Mouse (Mus musculus): ENCODE measurements around the gene Nlrp4a. TPM values are rescaled to one million over a fixed set of nuclear protein-coding genes. Genes with fewer than 3 reads are reported as not detected.
"Not testable (repeated sequence)": the region's sequence is repeated elsewhere in the genome, so short reads cannot be mapped to it uniquely, and the experiment has no call there.

Gene Nlrp4a
- not detected in 2 replicates for polyA plus RNA-seq (2015; fragmentation: Nextera tagmentation; extraction: Ambion mirVana)

DNA sequence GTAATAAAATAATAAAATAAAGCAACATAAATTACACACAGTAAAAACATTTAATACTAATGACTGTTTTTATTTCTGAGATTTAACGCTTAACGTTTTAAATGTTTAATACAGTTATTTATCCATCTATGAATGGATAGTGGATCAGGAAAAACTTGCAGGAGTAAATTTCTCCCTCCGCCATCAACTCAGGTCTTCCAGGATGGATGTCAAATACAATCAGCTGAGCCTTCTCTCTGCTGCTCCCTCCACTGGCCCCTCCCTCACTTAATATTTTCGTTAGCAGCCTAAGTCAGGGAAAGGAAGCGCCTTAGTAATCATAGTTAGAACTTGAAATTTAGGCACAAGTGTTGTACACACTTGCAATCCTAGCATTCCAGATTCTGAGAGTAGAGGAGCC, at the start of gene Nlrp4a:
Nlrp4a (plus strand) TSS at position 301 of the 400 bp plus-strand sequence.
- no peaks in the 10 kb centered on the region for H3K4me1 ChIP-seq (replicated peaks)
- H3K27me3 ChIP-seq: no peaks in the 10 kb centered on the region
- WGBS: 85% methylated on average over 5 of the region's 5 CpGs
- H3K4me3 ChIP-seq: no peak within 1 kb of the TSS
- H3K27ac ChIP-seq (replicated peaks): no peak within 1 kb of the TSS
- ATAC-seq (ENCODE audit: low read depth): no peak
- H3K36me3 ChIP-seq: no peaks in the 10 kb centered on the region
- H3K9me3 ChIP-seq: peaks cover 9% of the 10 kb centered on the region
- H3K4me2 ChIP-seq: no peak within 1 kb of the TSS
- H3K9ac ChIP-seq: no peak within 1 kb of the TSS

DNA sequence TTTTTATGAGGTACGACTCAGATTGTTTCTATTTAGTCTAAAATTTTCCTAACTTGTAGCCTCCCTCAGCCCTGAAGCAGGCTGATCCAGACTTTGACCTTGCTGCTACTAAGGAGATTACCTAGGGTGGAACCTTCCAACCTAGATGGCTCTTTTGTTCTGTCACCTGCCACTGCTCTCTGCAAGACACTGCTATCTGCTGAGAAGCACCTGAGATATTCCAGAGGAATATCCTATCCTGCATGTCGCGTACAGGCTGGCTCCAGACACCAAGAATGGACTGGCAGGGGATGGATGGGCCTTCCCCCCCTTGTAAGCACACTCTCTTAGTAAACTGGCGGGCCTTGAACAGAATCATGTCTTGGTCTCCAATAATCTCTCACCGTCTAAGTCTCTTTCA, 48.2 kb upstream of the Nlrp4a start:
- not testable (repeated sequence) for H3K27ac ChIP-seq (replicated peaks); H3K4me2 ChIP-seq; H3K4me1 ChIP-seq (replicated peaks); H3K27me3 ChIP-seq; ATAC-seq (ENCODE audit: low read depth); H3K9ac ChIP-seq; H3K4me3 ChIP-seq; H3K36me3 ChIP-seq; H3K9me3 ChIP-seq
- WGBS: 83% methylated on average over 5 of the region's 5 CpGs

DNA sequence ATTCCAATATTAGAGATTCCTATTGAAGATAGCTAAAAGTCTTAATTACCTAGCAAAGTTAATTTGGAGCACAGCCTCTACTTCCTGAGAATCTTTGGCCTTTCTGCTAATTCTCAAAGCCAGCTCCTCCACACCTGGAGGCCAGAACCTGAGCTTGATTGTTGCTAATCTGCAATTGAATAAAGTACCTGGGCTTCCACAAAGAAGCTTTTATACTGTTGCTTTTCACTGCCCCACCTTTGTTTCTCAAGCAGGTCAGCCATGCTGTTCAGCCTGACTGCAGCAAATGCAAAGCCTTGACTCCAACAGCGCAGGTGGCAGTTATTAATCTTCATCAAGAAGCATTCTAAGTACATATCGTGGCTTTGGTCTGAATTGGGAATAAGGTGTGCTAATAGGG, 43.8 kb upstream of the Nlrp4a start:
- H3K27ac ChIP-seq (replicated peaks); H3K4me3 ChIP-seq; ATAC-seq (ENCODE audit: low read depth); H3K4me2 ChIP-seq; H3K9me3 ChIP-seq; H3K9ac ChIP-seq; H3K36me3 ChIP-seq; H3K27me3 ChIP-seq; H3K4me1 ChIP-seq (replicated peaks): not testable (repeated sequence)
- WGBS: 80% methylated on average over 2 of the region's 2 CpGs

DNA sequence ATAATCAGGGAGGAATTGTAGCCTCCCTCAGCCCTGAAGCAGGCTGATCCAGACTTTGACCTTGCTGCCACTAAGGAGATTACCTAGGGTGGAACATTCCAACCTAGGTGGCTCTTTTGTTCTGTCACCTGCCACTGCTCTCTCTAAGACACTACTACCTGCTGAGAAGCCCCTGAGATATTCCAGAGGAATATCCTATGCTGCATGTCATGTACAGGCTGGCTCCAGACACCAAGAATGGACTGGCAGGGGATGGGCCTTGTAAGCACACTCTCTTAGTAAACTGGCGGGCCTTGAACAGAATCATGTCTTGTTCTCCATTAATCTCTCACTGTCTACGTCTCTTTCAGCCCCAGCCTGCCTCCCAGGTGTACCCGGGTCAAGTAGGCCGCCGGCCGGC, 43.1 kb upstream of the Nlrp4a start:
- WGBS: 94% methylated on average over 6 of the region's 6 CpGs
- ATAC-seq (ENCODE audit: low read depth); H3K9ac ChIP-seq: not testable (repeated sequence)

DNA sequence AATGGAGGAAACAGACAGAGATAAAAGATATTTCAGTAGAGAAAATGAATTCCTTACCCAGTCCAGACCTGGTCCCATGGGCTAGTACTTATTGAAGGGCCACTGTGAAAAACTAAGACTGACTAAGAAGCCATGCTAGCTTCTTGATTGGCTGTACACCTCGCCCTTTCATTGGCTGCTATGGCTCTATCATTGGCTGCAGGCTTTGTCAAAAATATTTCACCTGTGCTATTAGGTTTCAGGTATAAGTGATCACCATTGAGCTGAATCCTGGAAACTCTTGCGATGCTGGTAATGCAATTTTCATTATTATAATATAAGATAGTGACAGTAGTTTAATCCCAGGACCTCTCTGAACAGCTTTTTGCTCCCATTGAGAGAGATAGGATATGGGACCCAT, 31.3 kb upstream of the Nlrp4a start, which contains the start of gene Nlrp9c:
Nlrp9c (minus strand) TSS at position 101 of the 400 bp plus-strand sequence.
- not testable (repeated sequence) for H3K9ac ChIP-seq; H3K4me1 ChIP-seq (replicated peaks); ATAC-seq (ENCODE audit: low read depth); H3K27me3 ChIP-seq; H3K36me3 ChIP-seq; H3K4me2 ChIP-seq; H3K4me3 ChIP-seq; H3K27ac ChIP-seq (replicated peaks)
- peaks cover 18% of the 10 kb centered on the region; the same call in 1 of the 2 replicates for H3K9me3 ChIP-seq
- WGBS: 60% methylated on average over 2 of the region's 2 CpGs

More for the DNA sequence above, 43.1 kb upstream of the Nlrp4a start:
- H3K27me3 ChIP-seq; H3K27ac ChIP-seq (replicated peaks); H3K4me2 ChIP-seq; H3K36me3 ChIP-seq; H3K4me3 ChIP-seq; H3K4me1 ChIP-seq (replicated peaks); H3K9me3 ChIP-seq: not testable (repeated sequence)

DNA sequence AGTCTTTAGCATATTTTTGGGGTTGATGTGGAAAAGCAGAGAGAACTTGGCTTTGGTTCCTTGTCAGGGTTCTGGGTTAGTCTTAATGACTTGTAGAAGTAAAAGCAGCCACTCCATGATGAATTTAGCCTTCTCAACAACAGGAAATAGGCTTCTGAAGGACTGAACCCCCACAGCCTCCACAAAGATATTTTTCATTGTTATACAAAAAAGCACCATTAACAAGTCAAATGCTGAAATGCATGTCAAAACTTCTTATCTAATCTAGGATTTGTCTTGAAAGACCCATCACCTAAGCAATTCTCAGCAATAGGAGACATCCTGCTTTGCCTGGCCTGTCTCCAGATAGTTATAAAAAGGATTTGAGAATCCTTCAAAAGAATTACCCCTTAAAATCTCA, 41.8 kb downstream of the Nlrp4a start:
- H3K27me3 ChIP-seq: no peaks in the 10 kb centered on the region
- H3K9me3 ChIP-seq: peaks cover 19% of the 10 kb centered on the region; the same call in 1 of the 2 replicates
- no peak for ATAC-seq (ENCODE audit: low read depth)
- H3K4me2 ChIP-seq: no peak overlapping the region
- no peaks in the 10 kb centered on the region for H3K4me1 ChIP-seq (replicated peaks)
- H3K27ac ChIP-seq (replicated peaks): no peak overlapping the region
- no peak overlapping the region for H3K9ac ChIP-seq
- H3K4me3 ChIP-seq: no peak overlapping the region
- no peaks in the 10 kb centered on the region for H3K36me3 ChIP-seq

DNA sequence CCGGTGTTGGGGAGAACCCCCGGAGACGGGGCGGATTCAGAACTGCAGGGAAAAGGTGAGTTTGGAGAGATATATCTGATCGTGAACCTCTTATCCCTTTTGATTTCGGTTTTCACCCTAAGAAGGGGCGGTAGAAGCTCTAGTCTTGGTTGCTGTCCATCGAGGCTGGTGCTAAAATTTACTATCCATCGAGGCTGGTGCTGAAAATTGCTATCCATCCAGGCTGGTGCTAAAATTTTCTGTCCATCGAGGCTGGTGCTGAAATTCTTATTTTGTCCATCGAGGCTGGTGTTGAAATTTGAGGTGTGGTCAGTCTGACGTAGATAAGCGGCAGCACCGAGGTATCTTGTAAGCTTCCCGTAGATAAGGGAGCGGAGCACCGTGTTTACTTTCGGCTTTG, 54.6 kb downstream of the Nlrp4a start:
- not testable (repeated sequence) for H3K4me2 ChIP-seq; H3K4me1 ChIP-seq (replicated peaks); ATAC-seq (ENCODE audit: low read depth); H3K9ac ChIP-seq; H3K27me3 ChIP-seq; H3K9me3 ChIP-seq; H3K4me3 ChIP-seq; H3K36me3 ChIP-seq; H3K27ac ChIP-seq (replicated peaks)
- 85% methylated on average over 18 of the region's 18 CpGs for WGBS

Other genes with a start within 250 kb of the Nlrp4a start
- not detected in 2 replicates for gene Vmn1r184, start 174.8 kb upstream of the Nlrp4a start, polyA plus RNA-seq (2015; fragmentation: Nextera tagmentation; extraction: Ambion mirVana)
- gene Cyp2a4, start 127.9 kb upstream of the Nlrp4a start, polyA plus RNA-seq (2015; fragmentation: Nextera tagmentation; extraction: Ambion mirVana): not detected in 2 replicates
- gene Nlrp9c, start 31.4 kb upstream of the Nlrp4a start, polyA plus RNA-seq (2015; fragmentation: Nextera tagmentation; extraction: Ambion mirVana): not detected in 2 replicates
- gene Nlrp9a, start 99.9 kb downstream of the Nlrp4a start, polyA plus RNA-seq (2015; fragmentation: Nextera tagmentation; extraction: Ambion mirVana): not detected in 2 replicates
- gene Vmn1r185, start 183.4 kb downstream of the Nlrp4a start, polyA plus RNA-seq (2015; fragmentation: Nextera tagmentation; extraction: Ambion mirVana): not detected in 2 replicates

Measured in neural tube, embryonic 13.5 days (tissue).